Mouse (Mus musculus): ENCODE measurements around the gene Mettl21a. TPM values are rescaled to one million over a fixed set of nuclear protein-coding genes. Genes with fewer than 3 reads are reported as not detected.

The Mettl21a gene
- total and polyA plus RNA-seq, 3 experiments, result 12.1 to 37.3 (median 22.8) TPM

DNA sequence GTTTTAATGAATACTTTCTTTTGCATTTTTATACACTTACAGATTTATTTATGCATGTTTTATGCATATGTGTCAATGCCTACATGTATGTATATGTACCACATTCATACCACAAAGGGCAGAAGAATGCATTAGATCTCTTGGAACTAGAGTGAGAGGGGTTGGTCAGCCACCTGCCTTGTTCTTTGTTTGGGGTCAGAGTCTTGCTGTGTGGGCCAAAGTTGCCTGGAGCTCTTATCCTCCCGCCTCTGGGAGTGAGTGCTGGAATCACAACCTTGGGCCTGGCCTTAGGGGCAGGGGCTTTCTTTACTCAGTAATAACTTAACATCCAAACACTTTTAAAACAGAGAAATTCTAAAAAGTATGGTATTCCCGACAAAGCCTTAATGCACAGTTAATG is 40.3 kb downstream of the Mettl21a start:
- Histone ChIP-seq H3K4me3 (ENCODE audit: low read depth, low read length) (no peak overlapping the region), H3K9me3 (replicated peaks) (no peaks in the 10 kb centered on the region), H3K36me3 (replicated peaks) (peaks cover 75% of the 10 kb centered on the region), H3K27me3 (ENCODE audit: insufficient read depth, low read length) (no peaks in the 10 kb centered on the region), H3K4me1 (ENCODE audit: insufficient read depth, low read depth, low read length) (peaks cover 10% of the 10 kb centered on the region; the same call in 1 of the 2 replicates)
- DNase-seq (ENCODE audit: low spot score), result no peak
- no peak for ATAC-seq (ENCODE audit: extremely low read depth, insufficient number of reproducible peaks, low FRiP score, poor library complexity, severe bottlenecking)
- TF ChIP-seq CTCF (IDR thresholded peaks at IDR 0.05; ENCODE audit: low read depth, low read length) (no peak), GATA2 (IDR thresholded peaks at IDR 0.05; ENCODE audit: borderline replicate concordance, low read depth, low read length) (no peak), TAL1 (conservative IDR thresholded peaks at IDR 0.05; ENCODE audit: low read depth, low read length) (no peak), POLR2AphosphoS5 (IDR thresholded peaks at IDR 0.05; ENCODE audit: insufficient replicate concordance, low read depth, low read length) (no peak), GATA1 (IDR thresholded peaks at IDR 0.05; ENCODE audit: borderline replicate concordance, low read length) (no peak)

- H3K9me3 ChIP-seq (replicated peaks), result no peaks in the 10 kb centered on the region
- DNase-seq (ENCODE audit: low spot score) (no peak), ATAC-seq (ENCODE audit: extremely low read depth, insufficient number of reproducible peaks, low FRiP score, poor library complexity, severe bottlenecking) (no peak)
- peaks cover 73% of the 10 kb centered on the region for H3K36me3 ChIP-seq (replicated peaks)
- H3K27me3 ChIP-seq (ENCODE audit: insufficient read depth, low read length), result no peaks in the 10 kb centered on the region
- peaks cover 10% of the 10 kb centered on the region; the same call in 1 of the 2 replicates for H3K4me1 ChIP-seq (ENCODE audit: insufficient read depth, low read depth, low read length)
- TF ChIP-seq TAL1 (conservative IDR thresholded peaks at IDR 0.05; ENCODE audit: low read depth, low read length), result no peak
- no peak for TF ChIP-seq GATA2 (IDR thresholded peaks at IDR 0.05; ENCODE audit: borderline replicate concordance, low read depth, low read length)
- TF ChIP-seq GATA1 (IDR thresholded peaks at IDR 0.05; ENCODE audit: borderline replicate concordance, low read length), result no peak
- no peak for TF ChIP-seq POLR2AphosphoS5 (IDR thresholded peaks at IDR 0.05; ENCODE audit: insufficient replicate concordance, low read depth, low read length)
- TF ChIP-seq CTCF (IDR thresholded peaks at IDR 0.05; ENCODE audit: low read depth, low read length), result no peak
- H3K4me3 ChIP-seq (ENCODE audit: low read depth, low read length), result no peak overlapping the region
Measured at GRCm38 (mm10) chr1:64576022-64576421, 41.0 kb downstream of the Mettl21a start.

GRCm38 (mm10) chr1:64568206-64568605 is 48.8 kb downstream of the Mettl21a start:
- Histone ChIP-seq H3K4me3 (ENCODE audit: low read depth, low read length) (no peak overlapping the region), H3K27me3 (ENCODE audit: insufficient read depth, low read length) (no peaks in the 10 kb centered on the region), H3K4me1 (ENCODE audit: insufficient read depth, low read depth, low read length) (no peaks in the 10 kb centered on the region), H3K36me3 (replicated peaks) (peaks cover 68% of the 10 kb centered on the region), H3K9me3 (replicated peaks) (no peaks in the 10 kb centered on the region)
- no peak for ATAC-seq (ENCODE audit: extremely low read depth, insufficient number of reproducible peaks, low FRiP score, poor library complexity, severe bottlenecking)
- DNase-seq (ENCODE audit: low spot score), result no peak
- no peak for TF ChIP-seq GATA2 (IDR thresholded peaks at IDR 0.05; ENCODE audit: borderline replicate concordance, low read depth, low read length)
- TF ChIP-seq CTCF (IDR thresholded peaks at IDR 0.05; ENCODE audit: low read depth, low read length), result no peak
- TF ChIP-seq TAL1 (conservative IDR thresholded peaks at IDR 0.05; ENCODE audit: low read depth, low read length), result no peak
- no peak for TF ChIP-seq POLR2AphosphoS5 (IDR thresholded peaks at IDR 0.05; ENCODE audit: insufficient replicate concordance, low read depth, low read length)
- TF ChIP-seq GATA1 (IDR thresholded peaks at IDR 0.05; ENCODE audit: borderline replicate concordance, low read length), result no peak

DNA sequence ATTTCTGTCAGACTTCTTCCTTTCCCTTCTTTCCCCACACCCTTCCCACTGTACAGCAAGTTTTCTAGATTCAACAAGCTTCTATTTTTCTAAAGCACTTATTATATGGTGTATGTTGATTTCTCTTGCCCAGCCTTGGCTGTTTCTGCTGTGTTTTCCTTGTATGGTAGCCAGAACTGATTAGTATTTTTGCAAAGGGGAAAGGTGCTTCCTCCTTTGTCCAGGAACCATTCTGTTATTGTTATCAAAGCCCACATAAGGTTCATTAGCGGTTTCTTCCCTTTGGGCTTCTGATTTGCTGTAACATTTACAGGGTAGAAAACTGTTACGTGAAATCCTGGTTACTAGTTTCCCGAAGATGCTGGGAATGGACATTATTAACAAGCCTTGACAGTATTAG is 56.9 kb downstream of the Mettl21a start:
- H3K4me3 ChIP-seq (ENCODE audit: low read depth, low read length), result no peak overlapping the region
- ATAC-seq (ENCODE audit: extremely low read depth, insufficient number of reproducible peaks, low FRiP score, poor library complexity, severe bottlenecking), result no peak
- no peaks in the 10 kb centered on the region for H3K27me3 ChIP-seq (ENCODE audit: insufficient read depth, low read length)
- peaks cover 66% of the 10 kb centered on the region for H3K36me3 ChIP-seq (replicated peaks)
- H3K4me1 ChIP-seq (ENCODE audit: insufficient read depth, low read depth, low read length), result peaks cover 2% of the 10 kb centered on the region; the same call in 1 of the 2 replicates
- TF ChIP-seq GATA1 (IDR thresholded peaks at IDR 0.05; ENCODE audit: borderline replicate concordance, low read length) (no peak), TAL1 (conservative IDR thresholded peaks at IDR 0.05; ENCODE audit: low read depth, low read length) (no peak), POLR2AphosphoS5 (IDR thresholded peaks at IDR 0.05; ENCODE audit: insufficient replicate concordance, low read depth, low read length) (no peak), CTCF (IDR thresholded peaks at IDR 0.05; ENCODE audit: low read depth, low read length) (no peak), GATA2 (IDR thresholded peaks at IDR 0.05; ENCODE audit: borderline replicate concordance, low read depth, low read length) (no peak)
- DNase-seq (ENCODE audit: low spot score), result no peak
- no peaks in the 10 kb centered on the region for H3K9me3 ChIP-seq (replicated peaks)

Other genes with a start within 250 kb of the Mettl21a start
- gene Creb1, start 84.6 kb downstream of the Mettl21a start, total RNA-seq (2014; fragmentation: Nextera tagmentation), result 164 and 179 TPM in 2 replicates
- 73.3 and 81.0 TPM in 2 replicates for gene Creb1, start 84.6 kb downstream of the Mettl21a start, total RNA-seq (2017)
- 13.1 and 19.0 TPM in 2 replicates for gene Creb1, start 84.6 kb downstream of the Mettl21a start, polyA plus RNA-seq (2012)
- 16.3 and 19.5 TPM in 2 replicates for gene Ccnyl1, start 73.2 kb upstream of the Mettl21a start, total RNA-seq (2014; fragmentation: Nextera tagmentation)
- gene Ccnyl1, start 73.2 kb upstream of the Mettl21a start, total RNA-seq (2017), result 13.5 and 14.2 TPM in 2 replicates
- 50.2 and 71.2 TPM in 2 replicates for gene Ccnyl1, start 73.2 kb upstream of the Mettl21a start, polyA plus RNA-seq (2012)
- gene Fzd5, start 120.5 kb upstream of the Mettl21a start, total RNA-seq (2014; fragmentation: Nextera tagmentation), result 8.6 and 9.6 TPM in 2 replicates
- gene Fzd5, start 120.5 kb upstream of the Mettl21a start, total RNA-seq (2017), result 3.1 and 4.4 TPM in 2 replicates
- 23.2 and 24.0 TPM in 2 replicates for gene Fzd5, start 120.5 kb upstream of the Mettl21a start, polyA plus RNA-seq (2012)

Data from G1E (cell line).